Mouse (Mus musculus) heart, embryonic 14.5 days (tissue): ENCODE results near the gene Znrf3. TPM values are rescaled to one million over a fixed set of nuclear protein-coding genes. Genes with fewer than 3 reads are reported as not detected.

Experiments used
- ATAC-seq: fragments of 200-750 bp; cut with Nextera tagmentation; 2 replicates; pipeline ENCODE4 v1.8.0; 2017; ENCODE audit warnings: low read depth, moderate TSS enrichment; ENCODE audit not compliant: insufficient number of reproducible peaks, insufficient read depth, low FRiP score
- H3K27ac ChIP-seq, 2 experiments: fragments of 200-500 bp in 1 of 2; fragments of 300-500 bp in 1 of 2; sonication (generic) in 1 of 2; replicated peaks in 1 of 2; 2 replicates each; pipeline ENCODE4 v1.5.1; 2012 to 2014; ENCODE audit warnings: low read depth in 2 of 2, low read length in 2 of 2, control low read depth in 1 of 2, mild to moderate bottlenecking in 1 of 2, mixed read lengths in 1 of 2; ENCODE audit not compliant: control insufficient read depth in 1 of 2, insufficient read depth in 1 of 2
- H3K27me3 ChIP-seq: fragments of 300-500 bp; sonication (generic); 2 replicates; pipeline ENCODE4 v1.6.1; 2014; ENCODE audit warnings: mild to moderate bottlenecking, low read length, control low read depth; ENCODE audit not compliant: control insufficient read depth, insufficient read depth
- H3K36me3 ChIP-seq: fragments of 300-500 bp; sonication (generic); 2 replicates; pipeline ENCODE4 v1.6.1; 2014; ENCODE audit warnings: mild to moderate bottlenecking, control low read depth, low read length, mixed read lengths; ENCODE audit not compliant: control insufficient read depth, insufficient read depth
- H3K4me1 ChIP-seq, 2 experiments: fragments of 200-500 bp in 1 of 2; fragments of 300-500 bp in 1 of 2; sonication (generic) in 1 of 2; 2 replicates each; pipeline ENCODE4 v1.6.1; 2012 to 2014; ENCODE audit warnings: low read length in 2 of 2, control low read depth in 1 of 2, mixed read lengths in 1 of 2; ENCODE audit not compliant: control insufficient read depth in 2 of 2, insufficient read depth in 2 of 2
- H3K4me2 ChIP-seq: fragments of 300-500 bp; sonication (generic); 2 replicates; pipeline ENCODE4 v1.6.1; 2014; ENCODE audit warnings: mild to moderate bottlenecking, low read length
- H3K4me3 ChIP-seq, 2 experiments: fragments of 200-500 bp in 1 of 2; fragments of 300-500 bp in 1 of 2; sonication (generic) in 1 of 2; 2 replicates each; pipeline ENCODE4 v1.5.1; 2012 to 2014; ENCODE audit warnings: low read length in 2 of 2, mild to moderate bottlenecking in 2 of 2, control low read depth in 1 of 2, low read depth in 1 of 2, moderate library complexity in 1 of 2; ENCODE audit not compliant: control insufficient read depth in 1 of 2, insufficient read depth in 1 of 2
- H3K9ac ChIP-seq: fragments of 300-500 bp; sonication (generic); 2 replicates; pipeline ENCODE4 v1.6.1; 2014; ENCODE audit warnings: mild to moderate bottlenecking, low read length
- H3K9me3 ChIP-seq: fragments of 300-500 bp; sonication (generic); 2 replicates; pipeline ENCODE4 v1.6.1; 2016; ENCODE audit warnings: low read length, control low read depth; ENCODE audit not compliant: control insufficient read depth
- WGBS: fragments of 180-500 bp; shearing (Covaris S2); extraction: QIAGEN DNeasy Blood & Tissue Kit; methylation state at CpG from one replicate; pipeline ENCODE4 v1.1.7; 2014; 5-methylcytosine and 5-hydroxymethylcytosine counted together
- polyA plus RNA-seq: library from polyadenylated mRNA; unstranded; fragments of >200 nt; fragmentation: Nextera tagmentation; extraction: Ambion mirVana; gene quantifications from 2 replicates; pipeline ENCODE4 v1.2.1, GENCODE M21; 2014

Znrf3 gene
- polyA plus RNA-seq, 1 experiment from 2014 or later: 7.5 TPM

GRCm38 (mm10) chr11:5437646-5438045 is 7.0 kb downstream of the Znrf3 start:
- Histone ChIP-seq H3K27me3 (no peaks in the 10 kb centered on the region), H3K4me3 (no peak overlapping the region), H3K36me3 (no peaks in the 10 kb centered on the region), H3K4me1 (peaks cover 9 to 50% of the 10 kb centered on the region in 2 experiments), H3K9me3 (no peaks in the 10 kb centered on the region), H3K27ac (peak overlapping the region; percentile 28 to 63), H3K9ac (0 out of 2 replicates have a peak overlapping the region, but pooled peaks have one; percentile 27), H3K4me2 (peak overlapping the region; percentile 5; the same call in 1 of the 2 replicates)
- WGBS: 35% methylated on average over 2 of the region's 2 CpGs
- no peak for ATAC-seq

DNA sequence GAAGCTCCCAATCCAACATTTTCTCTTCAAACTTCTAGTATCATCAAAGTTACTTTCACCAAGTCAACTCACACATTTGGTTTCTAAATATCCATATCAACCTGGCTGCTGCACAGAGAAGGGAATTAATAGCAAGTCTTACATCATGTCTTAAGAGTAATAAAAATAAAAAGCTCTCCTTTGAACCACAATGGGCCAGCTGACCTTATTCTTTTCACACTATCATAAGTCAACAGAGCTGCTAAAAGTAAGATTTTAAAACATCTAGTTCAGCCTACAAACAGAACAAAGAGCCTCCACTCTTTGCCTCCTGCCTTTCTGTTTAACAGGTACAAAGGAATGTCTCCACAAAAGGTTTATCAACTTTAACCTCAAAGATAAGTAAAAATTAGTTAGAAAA is 7.7 kb downstream of the Znrf3 start:
- H3K36me3 ChIP-seq: no peaks in the 10 kb centered on the region
- H3K4me3 ChIP-seq: no peak overlapping the region
- H3K4me1 ChIP-seq: peaks cover 9 to 44% of the 10 kb centered on the region in 2 experiments
- peak overlapping the region in 1 of 2 experiments; percentile 63; a peak in 2 of 4 replicates for H3K27ac ChIP-seq
- H3K27me3 ChIP-seq: no peaks in the 10 kb centered on the region
- no peak overlapping the region for H3K4me2 ChIP-seq
- no peak for ATAC-seq
- H3K9ac ChIP-seq: no peak overlapping the region
- no peaks in the 10 kb centered on the region for H3K9me3 ChIP-seq

DNA sequence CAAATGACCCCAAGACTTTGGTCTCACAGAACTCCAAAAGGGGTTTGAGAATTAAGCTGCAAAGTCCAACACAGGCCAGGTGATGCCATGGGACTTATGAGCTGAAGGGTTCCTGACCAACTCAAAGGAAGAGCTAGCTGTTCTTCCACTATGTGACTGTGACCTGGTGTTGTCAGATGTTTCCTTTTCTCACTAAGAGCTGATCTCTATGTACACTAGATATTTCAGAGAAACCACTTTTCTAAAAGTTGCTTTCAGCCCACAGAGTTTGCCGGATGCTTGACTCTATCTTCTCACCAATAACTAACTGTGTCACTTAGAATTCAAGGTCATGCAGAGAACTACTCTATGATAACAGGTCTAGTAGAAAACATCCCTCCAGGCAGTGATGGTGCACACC is 9.2 kb downstream of the Znrf3 start:
- 79% methylated on average over 1 of the region's 1 CpGs for WGBS
- peaks cover 9 to 57% of the 10 kb centered on the region in 2 experiments for H3K4me1 ChIP-seq
- no peak overlapping the region for H3K27ac ChIP-seq
- no peak overlapping the region for H3K9ac ChIP-seq
- no peaks in the 10 kb centered on the region for H3K27me3 ChIP-seq
- H3K4me3 ChIP-seq: no peak overlapping the region
- no peaks in the 10 kb centered on the region for H3K36me3 ChIP-seq
- no peak for ATAC-seq
- no peaks in the 10 kb centered on the region for H3K9me3 ChIP-seq
- H3K4me2 ChIP-seq: no peak overlapping the region

GRCm38 (mm10) chr11:5432330-5432729 is 12.3 kb downstream of the Znrf3 start:
- H3K36me3 ChIP-seq: no peaks in the 10 kb centered on the region
- whole genome bisulfite sequencing: 79% methylated on average over 2 of the region's 2 CpGs

GRCm38 (mm10) chr11:5430863-5431262 is 13.8 kb downstream of the Znrf3 start:
- no peak overlapping the region for H3K9ac ChIP-seq
- 20% methylated on average over 1 of the region's 1 CpGs for WGBS
- peak overlapping the region; percentile 16 to 58; a peak in 2 of 4 replicates for H3K27ac ChIP-seq
- H3K4me2 ChIP-seq: no peak overlapping the region
- H3K27me3 ChIP-seq: no peaks in the 10 kb centered on the region
- no peak for ATAC-seq
- no peaks in the 10 kb centered on the region for H3K36me3 ChIP-seq
- H3K4me3 ChIP-seq: no peak overlapping the region
- no peaks in the 10 kb centered on the region for H3K9me3 ChIP-seq
- peaks cover 9 to 54% of the 10 kb centered on the region in 2 experiments for H3K4me1 ChIP-seq

More at GRCm38 (mm10) chr11:5432330-5432729, 12.3 kb downstream of the Znrf3 start:
- Histone ChIP-seq H3K4me2 (no peak overlapping the region), H3K4me1 (peaks cover 7 to 56% of the 10 kb centered on the region in 2 experiments), H3K9ac (no peak overlapping the region), H3K27ac (no peak overlapping the region), H3K4me3 (no peak overlapping the region), H3K27me3 (no peaks in the 10 kb centered on the region), H3K9me3 (no peaks in the 10 kb centered on the region)
- ATAC-seq: no peak

GRCm38 (mm10) chr11:5429396-5430190 is 15.1 kb downstream of the Znrf3 start:
- Histone ChIP-seq H3K9me3 (no peaks in the 10 kb centered on the region), H3K27ac (0 out of 4 replicates have a peak overlapping the region, but pooled peaks of 1 of the 2 experiments have one; percentile 0), H3K4me3 (no peak overlapping the region), H3K27me3 (no peaks in the 10 kb centered on the region), H3K4me2 (no peak overlapping the region), H3K4me1 (peaks cover 10 to 52% of the 10 kb centered on the region in 2 experiments), H3K36me3 (no peaks in the 10 kb centered on the region), H3K9ac (no peak overlapping the region)
- WGBS: 80% methylated on average over 4 of the region's 4 CpGs
- ATAC-seq: no peak

GRCm38 (mm10) chr11:5427251-5427650 is 17.4 kb downstream of the Znrf3 start:
- WGBS: 84% methylated on average over 3 of the region's 3 CpGs

More at GRCm38 (mm10) chr11:5427251-5427650, 17.4 kb downstream of the Znrf3 start:
- ATAC-seq: no peak
- H3K4me2 ChIP-seq: no peak overlapping the region
- no peak overlapping the region for H3K27ac ChIP-seq
- H3K36me3 ChIP-seq: no peaks in the 10 kb centered on the region
- H3K9me3 ChIP-seq: no peaks in the 10 kb centered on the region
- peaks cover 13 to 46% of the 10 kb centered on the region in 2 experiments for H3K4me1 ChIP-seq
- H3K9ac ChIP-seq: no peak overlapping the region
- no peaks in the 10 kb centered on the region for H3K27me3 ChIP-seq
- no peak overlapping the region for H3K4me3 ChIP-seq
